Mouse (Mus musculus) spleen, postnatal 14 days (tissue): ENCODE data around the gene Trpm4.
A peak's percentile ranks its signal among the peaks of the same experiment; 100 is the strongest.

Experiments
- DNase-seq, 2 experiments: peaks; one replicate each; pipeline ENCODE4 v3.0.0; 2021 to 2022; ENCODE audit warnings: low spot score in 2 of 2

The Trpm4 gene

GRCm38 (mm10) chr7:45312686-45313453, 20.7 kb downstream of the Trpm4 start:
- DNase-seq: no peak

- DNase-seq: no peak
Observed at GRCm38 (mm10) chr7:45312023-45312422, 21.6 kb downstream of the Trpm4 start.

GRCm38 (mm10) chr7:45309455-45309854, 24.1 kb downstream of the Trpm4 start:
- peak in 1 of 2 experiments; percentile 49 for DNase-seq

- no peak for DNase-seq
Observed at GRCm38 (mm10) chr7:45308551-45309240, 24.9 kb downstream of the Trpm4 start.

- DNase-seq: peak in 1 of 2 experiments; percentile 39
Observed at GRCm38 (mm10) chr7:45305275-45305674, 28.3 kb downstream of the Trpm4 start.

- no peak for DNase-seq
Observed at GRCm38 (mm10) chr7:45304869-45305268, 28.7 kb downstream of the Trpm4 start.

- DNase-seq: no peak
Observed at GRCm38 (mm10) chr7:45302626-45303025, 31.0 kb downstream of the Trpm4 start.

GRCm38 (mm10) chr7:45300270-45300669, 33.3 kb downstream of the Trpm4 start:
- DNase-seq: peak in 1 of 2 experiments; percentile 11

GRCm38 (mm10) chr7:45299752-45300151, 33.8 kb downstream of the Trpm4 start:
- DNase-seq: peak; percentile 34 to 57

GRCm38 (mm10) chr7:45297563-45297962, 36.0 kb downstream of the Trpm4 start:
- DNase-seq: no peak

GRCm38 (mm10) chr7:45296626-45297025, 37.0 kb downstream of the Trpm4 start:
- no peak for DNase-seq

GRCm38 (mm10) chr7:45286486-45286885, 47.1 kb downstream of the Trpm4 start:
- no peak for DNase-seq

- peak; percentile 62 to 81 for DNase-seq
Observed at GRCm38 (mm10) chr7:45277136-45277760, 56.3 kb downstream of the Trpm4 start, which contains the start of gene Slc6a21. TSS of gene Slc6a21 (plus strand) at chr7:45277513.

GRCm38 (mm10) chr7:45273672-45274071, 59.9 kb downstream of the Trpm4 start:
- no peak for DNase-seq

GRCm38 (mm10) chr7:45272786-45273412, 60.7 kb downstream of the Trpm4 start:
- DNase-seq: no peak

- no peak for DNase-seq
Observed at GRCm38 (mm10) chr7:45265518-45265917, 68.1 kb downstream of the Trpm4 start.

- no peak for DNase-seq
Observed at GRCm38 (mm10) chr7:45264348-45264747, 69.2 kb downstream of the Trpm4 start.

GRCm38 (mm10) chr7:45263006-45263607, 70.5 kb downstream of the Trpm4 start:
- DNase-seq: no peak

- no peak for DNase-seq
Observed at GRCm38 (mm10) chr7:45262266-45262665, 71.3 kb downstream of the Trpm4 start.

- DNase-seq: no peak
Observed at GRCm38 (mm10) chr7:45259281-45259680, 74.3 kb downstream of the Trpm4 start.

- DNase-seq: no peak
Observed at GRCm38 (mm10) chr7:45257063-45257840, 76.3 kb downstream of the Trpm4 start.
